Mouse (Mus musculus): Measurements from ENCODE around the gene Igf2bp1. TPM values are rescaled to one million over a fixed set of nuclear protein-coding genes. Genes with fewer than 3 reads are reported as not detected.

The Igf2bp1 gene
- polyA plus RNA-seq, 1 experiment from 2014 or later = 1.3 TPM

GRCm38 (mm10) chr11:96007516-96008235, 1.9 kb upstream of the Igf2bp1 start:
- DNase-seq (ENCODE audit: low spot score) = peak; percentile 32

DNA sequence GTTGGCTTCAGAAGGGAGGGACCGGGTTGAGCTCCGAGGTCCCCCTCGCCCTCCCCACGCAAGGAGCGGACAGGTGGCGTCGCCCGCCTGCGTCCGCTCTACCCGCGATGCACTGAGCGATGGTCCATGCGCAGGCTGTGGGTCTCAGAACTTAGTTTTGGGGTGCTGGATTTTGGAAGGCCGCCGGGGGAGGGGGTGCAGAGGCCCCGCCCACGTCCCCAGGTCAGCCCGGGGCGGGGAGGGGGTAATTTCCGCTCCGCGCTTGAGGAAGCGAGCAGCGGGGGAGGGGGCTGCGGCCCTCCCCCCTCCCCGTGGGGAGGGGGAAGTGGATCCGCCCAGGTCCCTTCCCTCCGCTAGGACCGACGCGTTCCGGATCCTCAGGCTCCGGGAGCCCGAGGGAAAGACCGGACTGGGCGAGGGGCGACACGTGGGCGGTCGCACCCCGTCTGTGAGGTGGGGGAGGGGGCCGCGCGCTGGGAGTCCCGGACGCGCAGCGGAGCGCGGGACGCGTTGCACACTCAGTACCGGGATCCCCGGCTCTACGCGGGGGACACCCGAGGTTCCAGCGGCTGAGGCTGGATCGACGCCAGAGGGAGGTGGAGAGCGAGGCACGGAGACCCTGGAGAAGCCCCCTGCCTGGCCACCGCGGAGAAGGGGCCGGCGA, 1.2 kb upstream of the Igf2bp1 start:
- peak; percentile 53 for DNase-seq (ENCODE audit: low spot score)

DNA sequence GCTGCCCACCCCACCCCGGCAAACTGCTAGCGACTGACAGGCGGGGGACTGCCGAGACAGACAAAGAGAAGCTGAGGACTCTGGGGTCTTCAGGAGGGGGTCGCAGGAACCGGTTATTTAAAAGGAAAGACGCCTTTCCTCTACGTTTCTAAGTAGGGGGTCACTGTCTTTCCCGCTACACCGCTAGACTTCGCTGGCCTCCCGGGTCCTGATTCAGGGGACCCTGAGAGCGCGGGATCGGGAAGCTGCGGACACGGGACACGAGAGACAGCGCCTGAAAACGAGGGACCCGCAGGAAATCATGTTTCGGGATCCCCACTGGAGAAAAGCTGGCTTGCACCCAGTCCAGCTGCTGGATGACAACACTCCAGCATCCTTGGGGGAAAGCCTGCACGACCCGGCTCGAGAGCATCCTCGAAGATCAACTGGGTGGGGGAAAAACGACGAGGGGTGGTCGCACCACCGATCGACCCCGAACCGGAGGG, 669 bp upstream of the Igf2bp1 start:
- no peak for DNase-seq (ENCODE audit: low spot score)

DNA sequence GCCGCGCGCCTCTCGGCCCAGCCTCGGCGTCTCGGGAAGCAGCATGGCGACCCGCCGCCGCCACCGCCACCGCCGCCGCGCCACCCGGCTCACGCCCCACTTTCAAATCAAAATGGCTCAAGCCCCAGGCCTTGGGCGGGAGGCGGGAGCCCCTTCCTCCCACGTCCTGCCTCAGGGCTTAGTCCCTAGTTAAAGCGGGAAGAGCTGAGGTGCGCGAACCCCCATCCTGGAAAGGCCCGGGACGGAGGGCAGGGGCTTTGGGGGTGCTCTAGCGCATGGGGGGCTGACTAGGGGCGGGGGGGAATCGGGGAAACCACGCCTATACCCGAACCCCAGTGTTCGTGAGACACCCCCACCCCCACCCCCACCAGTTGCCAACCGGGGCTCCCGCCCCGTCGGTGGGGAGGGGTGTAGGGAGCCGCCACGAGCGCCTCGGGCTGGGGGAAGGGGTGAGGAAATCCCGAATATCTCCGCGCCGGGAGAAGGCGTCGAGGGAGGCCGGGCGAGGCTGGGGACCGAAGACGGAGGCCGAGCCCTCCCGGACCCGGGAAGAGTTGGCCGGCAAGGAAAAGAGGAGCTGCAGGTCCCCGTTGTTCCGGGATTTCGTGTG, 842 bp downstream of the Igf2bp1 start:
- peak; percentile 30 for DNase-seq (ENCODE audit: low spot score)

GRCm38 (mm10) chr11:96003969-96004792, 1.6 kb downstream of the Igf2bp1 start:
- DNase-seq (ENCODE audit: low spot score) = peak; percentile 12

- DNase-seq (ENCODE audit: low spot score) = no peak
Observed at GRCm38 (mm10) chr11:96003100-96003900, 2.4 kb downstream of the Igf2bp1 start.

GRCm38 (mm10) chr11:95994151-95994550, 11.6 kb downstream of the Igf2bp1 start:
- DNase-seq (ENCODE audit: low spot score) = no peak

DNA sequence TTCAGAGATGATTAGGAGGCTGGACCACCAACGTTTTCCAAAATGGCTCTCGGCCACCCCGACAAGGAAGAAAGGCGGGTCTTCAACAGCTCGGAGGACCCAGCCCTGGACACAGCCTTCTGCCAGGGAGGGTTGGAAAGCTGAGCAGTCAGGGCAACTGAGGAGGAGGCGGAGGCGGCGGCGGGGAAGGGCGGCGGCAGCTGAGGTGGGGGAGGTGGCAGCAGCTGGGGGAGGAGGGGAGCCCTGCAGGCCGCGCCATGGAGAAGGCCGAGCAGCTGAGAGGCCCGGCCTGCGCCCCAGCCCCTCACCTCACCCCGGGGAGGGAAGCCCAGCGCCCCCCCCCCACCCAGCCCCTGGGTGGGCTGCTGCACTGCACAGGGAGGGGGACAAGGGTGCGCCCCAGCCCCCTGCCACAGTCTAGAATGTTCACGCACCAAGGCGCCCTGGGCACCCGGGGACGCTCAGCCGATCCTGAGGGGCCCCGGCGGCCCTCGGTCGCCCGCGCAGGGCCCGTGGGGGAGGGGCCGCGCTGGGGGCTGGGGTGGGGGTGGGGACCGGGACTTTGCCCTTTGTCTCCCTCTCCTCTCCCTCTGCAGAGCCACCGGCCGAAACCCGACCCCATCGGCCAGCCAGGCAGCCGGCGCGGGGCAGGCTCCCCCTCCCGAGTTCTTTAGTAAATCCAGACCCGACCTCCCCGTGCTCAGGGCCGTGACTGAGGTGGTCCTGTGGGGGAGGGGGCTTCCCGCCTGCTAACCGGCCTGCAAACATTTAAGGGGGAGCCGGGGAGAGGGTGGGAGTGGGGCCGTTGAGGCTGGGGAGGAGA, 14.6 kb downstream of the Igf2bp1 start:
- no peak for DNase-seq (ENCODE audit: low spot score)

DNA sequence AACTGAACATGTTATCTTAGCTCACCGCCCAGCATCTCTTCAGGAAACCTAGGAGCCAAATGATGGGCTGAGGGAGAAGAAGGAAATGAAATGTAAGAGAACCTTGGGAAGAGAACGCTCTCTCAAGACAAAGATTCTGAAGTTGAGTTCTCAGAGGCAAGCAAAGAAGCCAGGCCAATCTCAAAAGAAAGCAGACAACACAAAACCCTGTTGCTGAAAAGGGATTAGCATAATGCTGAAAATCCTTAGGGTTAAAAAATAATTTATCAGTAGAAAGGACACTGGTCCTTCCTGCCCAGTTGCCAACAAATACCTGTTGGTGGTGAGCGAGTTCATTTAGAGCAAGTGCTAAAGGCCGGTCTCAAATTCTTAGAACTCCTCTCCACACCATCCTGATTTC, 15.3 kb downstream of the Igf2bp1 start:
- DNase-seq (ENCODE audit: low spot score) = no peak

- DNase-seq (ENCODE audit: low spot score) = no peak
Observed at GRCm38 (mm10) chr11:95989864-95990263, 15.9 kb downstream of the Igf2bp1 start.

DNA sequence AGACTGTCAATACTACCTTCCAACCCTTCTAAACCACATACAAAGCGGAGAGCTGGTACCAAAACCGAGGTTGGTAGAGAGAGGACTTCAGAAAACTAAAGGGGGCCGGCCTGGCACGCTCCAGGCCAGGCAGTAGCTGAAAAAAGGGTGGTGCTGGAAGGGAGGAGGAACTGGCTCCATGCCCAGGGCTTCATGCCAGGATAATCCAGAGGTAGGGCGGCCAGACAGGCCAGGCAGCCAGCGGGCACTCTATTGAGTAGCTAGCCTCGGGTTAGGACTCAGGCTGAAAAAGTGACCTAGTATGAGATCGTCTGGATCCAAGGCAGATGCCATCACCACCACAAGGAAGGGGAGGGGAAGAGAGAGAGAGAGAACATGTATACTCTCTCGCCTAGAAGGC, 17.2 kb downstream of the Igf2bp1 start:
- no peak for DNase-seq (ENCODE audit: low spot score)

- DNase-seq (ENCODE audit: low spot score) = no peak
Observed at GRCm38 (mm10) chr11:95987854-95988447, 17.8 kb downstream of the Igf2bp1 start.

GRCm38 (mm10) chr11:95982475-95982874, 23.3 kb downstream of the Igf2bp1 start:
- DNase-seq (ENCODE audit: low spot score) = no peak

GRCm38 (mm10) chr11:95981804-95982203, 23.9 kb downstream of the Igf2bp1 start:
- no peak for DNase-seq (ENCODE audit: low spot score)

GRCm38 (mm10) chr11:95980762-95981418, 24.9 kb downstream of the Igf2bp1 start:
- peak; percentile 70 for DNase-seq (ENCODE audit: low spot score)

- DNase-seq (ENCODE audit: low spot score) = no peak
Observed at GRCm38 (mm10) chr11:95978487-95978886, 27.3 kb downstream of the Igf2bp1 start.

DNA sequence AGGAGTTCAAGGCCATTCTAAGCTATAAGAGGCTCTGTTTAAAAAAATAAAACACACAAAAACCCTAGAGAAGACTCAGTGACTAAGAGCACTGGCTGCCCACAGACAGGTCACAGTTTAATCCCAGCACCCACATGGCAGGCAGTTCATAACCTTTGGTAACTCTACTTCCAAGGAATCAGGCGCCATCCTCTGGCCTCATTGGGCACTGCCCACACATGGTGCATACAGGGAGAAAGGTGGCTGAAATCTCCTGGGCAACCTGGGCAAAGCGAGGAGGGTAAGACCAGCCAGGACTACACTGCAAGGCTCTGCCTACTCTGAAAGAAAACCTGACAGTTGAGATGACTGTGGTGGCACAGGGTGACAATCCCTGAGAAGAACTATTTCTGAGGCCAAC, 29.4 kb downstream of the Igf2bp1 start:
- no peak for DNase-seq (ENCODE audit: low spot score)

- no peak for DNase-seq (ENCODE audit: low spot score)
Observed at GRCm38 (mm10) chr11:95975694-95976093, 30.0 kb downstream of the Igf2bp1 start.

DNA sequence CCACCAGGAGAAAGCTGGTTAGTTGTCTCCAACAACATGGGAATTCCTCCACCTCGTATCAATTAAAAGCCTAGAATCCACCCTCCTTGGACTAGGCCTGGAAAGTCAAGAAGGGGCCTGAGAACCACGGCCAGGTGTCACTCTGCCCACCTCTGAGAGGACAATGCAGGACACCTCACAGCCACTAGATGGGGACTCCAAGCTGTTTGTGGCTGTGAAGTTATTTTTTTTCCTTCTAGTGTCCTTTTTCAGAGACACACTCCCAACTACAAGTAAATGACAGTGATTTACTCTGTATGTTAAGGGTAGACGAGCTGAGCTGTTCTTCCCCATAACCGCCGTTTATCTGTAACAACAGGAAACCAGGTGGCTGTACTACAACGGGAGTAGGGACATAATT, 32.6 kb downstream of the Igf2bp1 start:
- DNase-seq (ENCODE audit: low spot score) = no peak
